ENCODE assay signal across 8 mouse cellular contexts in the genomic region with DNA sequence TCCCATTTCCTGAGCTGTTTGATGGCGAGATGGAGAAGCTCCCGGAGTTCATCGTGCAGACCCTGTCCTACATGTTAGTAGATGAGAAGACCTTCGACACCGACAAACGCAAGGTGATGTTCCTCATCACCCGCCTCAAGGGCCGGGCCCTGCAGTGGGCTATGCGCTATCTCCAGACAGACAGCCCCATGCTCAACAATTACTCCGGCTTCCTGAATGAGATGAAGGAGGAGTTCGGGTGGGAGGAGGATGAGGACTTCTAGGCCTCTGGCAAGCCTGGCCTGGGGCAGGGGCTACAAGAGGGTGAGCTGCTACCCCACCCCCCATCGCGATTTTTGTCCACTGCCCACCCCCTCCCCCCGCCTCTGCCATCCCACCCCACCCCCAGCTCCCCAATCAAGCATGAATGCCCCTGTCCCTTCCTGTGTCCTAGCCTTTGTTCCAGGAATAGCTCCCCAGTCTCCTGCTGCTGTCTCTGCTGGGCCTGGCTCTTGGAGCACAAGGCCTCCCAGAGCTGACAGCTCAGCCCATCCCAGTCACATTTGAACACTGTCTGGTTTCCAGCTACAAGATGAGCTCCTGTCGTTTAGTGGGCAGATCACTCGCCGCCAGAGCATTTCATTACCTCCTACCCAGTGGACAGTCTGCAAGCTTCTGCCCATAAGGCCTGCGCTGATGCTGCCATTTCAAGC. TPM values are rescaled to one million over a fixed set of nuclear protein-coding genes. Genes with fewer than 3 reads are reported as not detected.
A peak's percentile ranks its signal among the peaks of the same experiment; 100 is the strongest.
DNase-seq lines count a peak whose midpoint lies in the region; ATAC-seq and TF ChIP-seq lines count a peak whose summit lies in the region.

No protein-coding gene starts in this region.

- no peak for TF ChIP-seq POLR2A in myocyte (IDR thresholded peaks at IDR 0.05; ENCODE audit: insufficient read length, low read depth)

- DNase-seq in embryo, embryonic 11 days: peak; percentile 13
- no peak for DNase-seq in embryo, embryonic 10 days (ENCODE audit: low spot score)
- peak; percentile 6 for DNase-seq in ZHBTc4 (ENCODE audit: low read depth, low spot score)
- DNase-seq in limb, embryonic 11.5 days (ENCODE audit: low spot score): peak; percentile 20
- no peak for DNase-seq in spleen, postnatal 36 days (ENCODE audit: low spot score in 2 of 2)

- no peaks in the 10 kb centered on the region for H3K27me3 ChIP-seq in embryonic facial prominence, embryonic 13.5 days
- no peaks in the 10 kb centered on the region for H3K27me3 ChIP-seq in hindbrain, embryonic 13.5 days
- H3K27me3 ChIP-seq in limb, embryonic 11.5 days (ENCODE audit: control insufficient read depth, insufficient read depth, low read length): no peaks in the 10 kb centered on the region
- H3K27me3 ChIP-seq in myocyte (ENCODE audit: control insufficient read depth, insufficient read depth, insufficient read length): no peaks in the 10 kb centered on the region

- no peaks in the 10 kb centered on the region for H3K9me3 ChIP-seq in embryonic facial prominence, embryonic 13.5 days
- no peaks in the 10 kb centered on the region for H3K9me3 ChIP-seq in hindbrain, embryonic 13.5 days
- no peaks in the 10 kb centered on the region for H3K9me3 ChIP-seq in limb, embryonic 11.5 days (ENCODE audit: control insufficient read depth, low read length)

- peak overlapping the region; percentile 49 for H3K4me3 ChIP-seq in embryonic facial prominence, embryonic 13.5 days
- H3K4me3 ChIP-seq in hindbrain, embryonic 13.5 days: peak overlapping the region; percentile 49
- H3K4me3 ChIP-seq in limb, embryonic 11.5 days (ENCODE audit: low read depth, low read length): peak overlapping the region; percentile 28
- H3K4me3 ChIP-seq in myocyte: no peak overlapping the region

- no peak for ATAC-seq in embryonic facial prominence, embryonic 13.5 days (ENCODE audit: insufficient number of reproducible peaks, insufficient read depth, low FRiP score, low TSS enrichment, low read depth)
- peak; percentile 66 for ATAC-seq in hindbrain, embryonic 13.5 days (ENCODE audit: low FRiP score)
- ATAC-seq in limb, embryonic 11.5 days (ENCODE audit: insufficient number of reproducible peaks, low FRiP score, low TSS enrichment, low read depth): no peak

- peak overlapping the region; percentile 58 for H3K4me2 ChIP-seq in embryonic facial prominence, embryonic 13.5 days
- H3K4me2 ChIP-seq in hindbrain, embryonic 13.5 days: peak overlapping the region; percentile 55
- H3K4me2 ChIP-seq in limb, embryonic 11.5 days (ENCODE audit: low read depth, severe bottlenecking): peak overlapping the region; percentile 43
- H3K4me2 ChIP-seq in myocyte (ENCODE audit: low read depth): peak overlapping the region; percentile 50

- H3ac ChIP-seq in myocyte (ENCODE audit: control insufficient read depth, insufficient read length): no peak overlapping the region

- no peaks in the 10 kb centered on the region for H3K4me1 ChIP-seq in embryonic facial prominence, embryonic 13.5 days
- H3K4me1 ChIP-seq in hindbrain, embryonic 13.5 days (replicated peaks): no peaks in the 10 kb centered on the region
- no peaks in the 10 kb centered on the region for H3K4me1 ChIP-seq in limb, embryonic 11.5 days (ENCODE audit: control insufficient read depth, insufficient read depth, low read length)

- H3K27ac ChIP-seq in embryonic facial prominence, embryonic 13.5 days: no peak overlapping the region
- peak overlapping the region; percentile 86 for H3K27ac ChIP-seq in hindbrain, embryonic 13.5 days
- H3K27ac ChIP-seq in limb, embryonic 11.5 days (replicated peaks; ENCODE audit: low read depth, low read length): no peak overlapping the region

- 26% methylated on average over 18 of the region's 18 CpGs for WGBS in embryonic facial prominence, embryonic 13.5 days
- WGBS in hindbrain, embryonic 13.5 days: 23% methylated on average over 18 of the region's 18 CpGs
- 27% methylated on average over 17 of the region's 18 CpGs for WGBS in limb, embryonic 11.5 days

- no peaks in the 10 kb centered on the region for H3K36me3 ChIP-seq in embryonic facial prominence, embryonic 13.5 days
- no peaks in the 10 kb centered on the region for H3K36me3 ChIP-seq in hindbrain, embryonic 13.5 days
- H3K36me3 ChIP-seq in limb, embryonic 11.5 days (ENCODE audit: control insufficient read depth, insufficient read depth, low read length): no peaks in the 10 kb centered on the region
- H3K36me3 ChIP-seq in myocyte (ENCODE audit: control insufficient read depth, insufficient read depth): no peaks in the 10 kb centered on the region

- peak overlapping the region; percentile 69 for H3K9ac ChIP-seq in embryonic facial prominence, embryonic 13.5 days
- peak overlapping the region; percentile 81 for H3K9ac ChIP-seq in hindbrain, embryonic 13.5 days
- peak overlapping the region; percentile 22; the same call in 1 of the 2 replicates for H3K9ac ChIP-seq in limb, embryonic 11.5 days (ENCODE audit: low read length)

- no peaks in the 10 kb centered on the region for H3K79me2 ChIP-seq in myocyte (ENCODE audit: control insufficient read depth, insufficient read depth)

TF ChIP-seq in myocyte, 11 proteins besides CTCF, POLR2A, EP300 and RAD21:
- TF ChIP-seq TCF12 (IDR thresholded peaks at IDR 0.05; ENCODE audit: insufficient read depth, poor library complexity, severe bottlenecking) (no peak), REST (IDR thresholded peaks at IDR 0.05; ENCODE audit: insufficient read depth, insufficient read length) (no peak), SRF (IDR thresholded peaks at IDR 0.05; ENCODE audit: control insufficient read depth, insufficient read length, low read depth) (no peak), POLR2AphosphoS2 (IDR thresholded peaks at IDR 0.05; ENCODE audit: insufficient read length, low read depth) (no peak), MAX (IDR thresholded peaks at IDR 0.05; ENCODE audit: low read depth) (no peak), E2F4 (IDR thresholded peaks at IDR 0.05; ENCODE audit: insufficient read depth) (no peak), TCF3 (IDR thresholded peaks at IDR 0.05; ENCODE audit: insufficient read length, low read depth) (no peak), CEBPB (IDR thresholded peaks at IDR 0.05; ENCODE audit: insufficient read depth, poor library complexity, severe bottlenecking) (no peak), MYOD1 (IDR thresholded peaks at IDR 0.05; ENCODE audit: control insufficient read depth in 1 of 3, insufficient read length in 2 of 3, low read depth in 2 of 3) (no peak), MYOG (IDR thresholded peaks at IDR 0.05; ENCODE audit: control insufficient read depth in 1 of 3, insufficient read depth in 1 of 3, insufficient read length in 2 of 3, low read depth in 2 of 3) (no peak), USF1 (IDR thresholded peaks at IDR 0.05; ENCODE audit: low read depth) (no peak)

RNA-seq across cellular contexts. Expression of a gene that starts 0.4 kb away (rescaled TPM):
- polyA plus RNA-seq in embryonic facial prominence, embryonic 13.5 days (2015; fragmentation: Nextera tagmentation; extraction: Ambion mirVana): 44.6 and 49.4 TPM in 2 replicates
- 213 and 220 TPM in 2 replicates for polyA plus RNA-seq in hindbrain, embryonic 13.5 days (2015; fragmentation: Nextera tagmentation; extraction: Ambion mirVana)
- polyA plus RNA-seq in limb, embryonic 11.5 days (2014; fragmentation: Nextera tagmentation; extraction: Ambion mirVana): 18.9 and 19.3 TPM in 2 replicates
- 3.3 TPM for polyA plus RNA-seq in myocyte (2012; fragmentation: generic; extraction: Trizol)

RNA-seq across cellular contexts. Expression of a gene that starts 0.5 kb away (rescaled TPM):
- polyA plus RNA-seq in embryonic facial prominence, embryonic 13.5 days (2015; fragmentation: Nextera tagmentation; extraction: Ambion mirVana): not detected in 2 replicates
- polyA plus RNA-seq in hindbrain, embryonic 13.5 days (2015; fragmentation: Nextera tagmentation; extraction: Ambion mirVana): 0.65 TPM in 1 of 2 replicates, not detected in the other
- polyA plus RNA-seq in limb, embryonic 11.5 days (2014; fragmentation: Nextera tagmentation; extraction: Ambion mirVana): not detected in 2 replicates
- polyA plus RNA-seq in myocyte (2012; fragmentation: generic; extraction: Trizol): not detected

RNA-seq across cellular contexts. Expression of a gene that starts 35.2 kb away (rescaled TPM):
- polyA plus RNA-seq in embryonic facial prominence, embryonic 13.5 days (2015; fragmentation: Nextera tagmentation; extraction: Ambion mirVana): 67.9 and 68.0 TPM in 2 replicates
- polyA plus RNA-seq in hindbrain, embryonic 13.5 days (2015; fragmentation: Nextera tagmentation; extraction: Ambion mirVana): 204 and 211 TPM in 2 replicates
- 49.5 and 52.0 TPM in 2 replicates for polyA plus RNA-seq in limb, embryonic 11.5 days (2014; fragmentation: Nextera tagmentation; extraction: Ambion mirVana)
- 83.8 TPM for polyA plus RNA-seq in myocyte (2012; fragmentation: generic; extraction: Trizol)

Comparison
In these comparisons a context has a peak if more than half of its experiments do, and no peak if none do; other contexts are left out.
1. DNase-seq: peak in embryo, embryonic 11 days (single experiment), ZHBTc4 (single experiment) and limb, embryonic 11.5 days (single experiment); none in embryo, embryonic 10 days (single experiment) and spleen, postnatal 36 days (0 of 2).
2. H3K9ac ChIP-seq: peak in every context shown above with its lines; median percentile 81 in hindbrain, embryonic 13.5 days; 69 in embryonic facial prominence, embryonic 13.5 days; 22 in limb, embryonic 11.5 days.
3. Peak in every context shown above with its lines, with median percentiles within 50 percentile points of each other: H3K4me2 ChIP-seq.